Mouse (Mus musculus) kidney, postnatal 4 days (tissue): Measurements from ENCODE around the gene Spcs2.
"Not testable (repeated sequence)": the region's sequence is repeated elsewhere in the genome, so short reads cannot be mapped to it uniquely, and the experiment has no call there.

Source experiments
- DNase-seq, 2 experiments: peaks; one replicate each; pipeline ENCODE4 v3.0.0; 2021; ENCODE audit warnings: mixed read lengths in 2 of 2

Spcs2 gene

DNA sequence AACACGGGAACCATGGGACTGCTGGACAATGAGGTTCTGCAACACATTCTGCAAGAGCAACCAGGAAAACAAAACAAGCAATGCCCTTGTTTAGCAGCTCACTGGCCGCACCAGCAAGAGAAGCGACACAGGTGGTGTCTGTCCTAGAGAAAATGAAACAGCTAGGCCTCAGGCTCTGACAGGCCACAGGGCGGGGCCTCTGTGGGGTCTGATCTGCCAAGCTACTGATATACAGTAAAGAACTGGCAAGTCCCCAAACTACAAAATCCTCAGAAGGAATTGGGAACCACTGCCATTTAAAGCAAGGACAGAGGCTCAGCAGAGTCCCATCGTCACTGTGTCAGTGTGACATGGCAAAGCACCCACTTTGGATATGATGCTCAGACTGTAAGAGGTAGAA, 40.8 kb downstream of the Spcs2 start:
- DNase-seq, result peak; percentile 43 to 64

DNA sequence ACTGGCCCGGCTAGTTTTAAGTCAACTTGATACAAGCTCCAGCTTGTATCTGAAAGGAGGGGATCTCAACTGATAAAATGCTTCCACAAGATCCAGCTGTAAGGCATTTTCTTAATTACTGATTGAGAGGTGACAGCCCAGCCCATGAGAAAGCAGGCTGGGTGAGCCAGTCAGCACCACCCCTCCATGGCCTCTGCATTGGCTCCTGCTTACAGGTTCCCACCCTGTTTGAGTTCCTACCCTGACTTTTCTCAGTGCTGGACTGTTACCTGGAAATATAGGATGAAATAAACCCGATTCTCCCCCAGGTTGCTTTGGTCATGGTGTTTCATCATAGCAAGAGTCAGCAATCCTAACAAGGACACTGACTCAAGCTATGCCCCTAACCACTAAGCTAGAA, 41.3 kb downstream of the Spcs2 start:
- no peak for DNase-seq

DNA sequence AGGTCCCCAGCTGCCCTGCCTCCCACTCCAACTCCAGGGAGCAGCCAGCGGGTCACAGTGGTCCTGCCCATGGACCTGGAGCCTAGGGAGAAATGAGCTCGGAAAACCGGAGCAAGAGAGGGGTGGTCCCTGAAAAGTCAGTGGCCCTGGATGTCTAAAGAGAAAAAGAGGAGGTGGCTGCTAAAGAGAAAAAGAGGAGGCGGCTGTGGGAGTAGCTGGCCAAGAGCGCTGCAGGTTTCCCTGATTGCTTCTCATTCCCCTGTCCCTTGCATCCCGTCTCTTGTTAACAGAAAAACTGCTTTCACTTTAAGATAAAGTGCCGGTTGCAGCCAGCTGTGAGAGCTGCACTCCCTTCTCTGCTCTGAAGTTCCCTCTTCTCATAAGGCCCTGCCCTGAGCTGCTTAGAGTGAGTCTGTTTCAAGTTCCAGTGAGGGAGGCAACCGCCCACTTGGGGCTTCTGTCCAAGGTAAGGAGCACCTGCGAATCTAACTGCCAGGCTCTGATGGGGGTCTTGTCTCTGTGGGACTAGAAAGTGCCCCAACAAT, 45.0 kb downstream of the Spcs2 start:
- peak; percentile 38 to 53 for DNase-seq

DNA sequence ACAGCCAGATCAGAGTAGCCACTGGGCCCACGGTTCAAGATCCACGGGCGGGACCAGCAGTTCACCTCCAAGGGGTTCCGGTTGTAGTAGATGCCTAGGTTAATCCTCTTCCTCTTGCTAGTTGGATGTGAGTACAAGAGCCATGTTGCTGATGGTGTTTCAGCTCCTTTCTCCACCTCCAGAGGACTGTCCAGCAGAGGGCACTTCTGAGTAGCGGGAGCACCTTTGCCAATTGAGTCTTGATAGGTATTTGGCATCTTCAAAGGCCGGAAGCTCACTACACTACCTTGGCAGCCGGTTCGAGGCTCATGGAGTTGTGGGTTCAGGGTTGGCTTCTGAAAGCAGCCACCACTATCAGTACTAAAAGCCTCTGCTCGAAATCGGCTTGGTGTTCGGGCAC, 49.9 kb downstream of the Spcs2 start:
- DNase-seq, result peak; percentile 59 to 62

DNA sequence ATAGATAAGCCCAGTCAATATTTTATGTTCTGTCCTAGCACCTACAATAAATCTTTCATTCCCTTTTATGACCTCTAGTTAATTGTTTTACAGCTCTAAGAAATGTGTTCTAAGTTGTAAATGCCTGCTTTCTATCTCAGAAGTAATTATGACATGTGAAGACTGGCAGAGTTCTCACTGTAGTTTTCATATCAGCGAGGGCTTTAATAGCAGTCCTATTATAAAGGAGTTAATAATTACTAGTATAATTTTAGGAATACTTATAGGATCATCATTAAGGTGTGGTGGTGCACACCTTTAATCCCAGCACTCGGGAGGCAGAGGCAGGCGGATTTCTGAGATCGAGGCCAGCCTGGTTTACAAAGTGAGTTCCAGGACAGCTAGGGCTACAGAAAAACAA, 51.6 kb downstream of the Spcs2 start:
- no peak for DNase-seq

DNA sequence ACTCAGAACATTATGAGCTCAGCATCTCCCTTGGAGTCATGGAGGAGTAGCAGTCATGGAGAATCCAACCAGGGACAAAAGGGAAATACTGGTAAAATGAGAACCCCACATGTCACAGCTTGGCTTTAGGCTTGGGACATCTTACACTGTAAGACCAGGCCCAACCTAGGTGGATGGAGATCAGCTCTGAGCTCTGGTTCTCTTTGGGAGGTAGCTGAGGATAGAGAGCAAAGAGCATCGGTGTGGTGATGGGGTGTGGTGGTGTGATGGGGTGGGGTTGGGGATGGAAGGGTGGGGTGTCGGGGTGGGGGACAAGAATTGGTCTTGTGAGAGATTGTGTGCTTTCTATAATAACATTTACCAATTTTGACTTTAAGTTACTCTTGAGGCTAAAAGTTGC, 52.4 kb downstream of the Spcs2 start:
- no peak for DNase-seq

DNA sequence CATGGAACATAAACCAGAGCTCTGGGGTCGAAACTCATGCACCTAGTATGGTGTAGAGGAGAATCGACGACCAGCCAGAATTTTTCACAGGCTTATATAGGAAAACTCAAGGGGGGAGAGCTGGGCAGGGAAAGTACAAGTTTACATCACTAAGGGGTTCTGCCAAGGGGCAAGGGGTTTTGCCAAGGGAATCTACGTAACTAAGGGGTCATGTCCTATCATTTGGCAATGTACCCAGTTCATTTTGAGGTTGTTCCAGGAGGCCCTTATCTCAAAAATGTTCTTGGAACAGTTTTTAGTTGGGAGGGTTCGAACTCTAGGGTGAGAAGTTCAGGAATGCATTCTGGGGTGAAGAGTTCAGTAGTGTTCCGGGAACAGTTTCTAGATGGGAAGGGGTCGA, 56.2 kb downstream of the Spcs2 start:
- not testable (repeated sequence) for DNase-seq

DNA sequence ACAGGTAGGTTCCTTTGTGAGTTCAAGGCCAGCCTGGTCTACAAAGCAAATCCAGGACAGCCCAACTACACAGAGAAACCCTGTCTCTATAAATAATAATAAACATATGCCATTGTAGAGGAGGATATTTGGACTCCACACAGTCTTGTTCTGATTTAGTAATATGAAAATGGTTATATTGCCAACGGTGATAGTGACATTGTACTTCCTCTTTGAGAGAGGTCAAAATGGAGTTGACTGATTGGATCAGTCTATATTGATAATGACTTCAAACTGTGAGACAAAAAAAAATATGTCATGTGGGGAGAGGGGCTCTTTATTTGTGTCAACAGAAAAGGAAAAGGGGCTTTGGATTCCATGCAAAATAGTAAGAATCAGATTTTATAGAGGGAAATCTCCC, 57.9 kb downstream of the Spcs2 start:
- DNase-seq, result no peak

DNA sequence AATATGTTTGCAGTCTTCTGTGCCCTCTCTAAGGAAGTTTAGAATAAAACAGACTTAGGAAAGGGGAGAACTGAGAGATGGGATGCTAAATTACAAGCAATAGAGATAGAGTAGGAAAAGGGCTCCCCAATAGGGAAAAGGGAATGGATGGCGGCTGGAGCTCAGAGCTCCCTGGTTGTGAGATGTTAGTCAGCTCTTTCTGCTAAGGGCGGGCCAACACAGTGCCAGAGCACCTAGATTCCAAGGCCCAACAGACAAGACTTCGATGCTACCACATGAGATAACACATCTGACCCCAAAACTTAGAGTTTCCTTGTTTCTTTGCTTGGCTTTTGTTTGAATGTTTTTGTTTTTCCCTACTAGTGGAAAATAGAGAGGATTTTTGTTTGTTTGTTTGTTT, 59.2 kb downstream of the Spcs2 start:
- not testable (repeated sequence) for DNase-seq

DNA sequence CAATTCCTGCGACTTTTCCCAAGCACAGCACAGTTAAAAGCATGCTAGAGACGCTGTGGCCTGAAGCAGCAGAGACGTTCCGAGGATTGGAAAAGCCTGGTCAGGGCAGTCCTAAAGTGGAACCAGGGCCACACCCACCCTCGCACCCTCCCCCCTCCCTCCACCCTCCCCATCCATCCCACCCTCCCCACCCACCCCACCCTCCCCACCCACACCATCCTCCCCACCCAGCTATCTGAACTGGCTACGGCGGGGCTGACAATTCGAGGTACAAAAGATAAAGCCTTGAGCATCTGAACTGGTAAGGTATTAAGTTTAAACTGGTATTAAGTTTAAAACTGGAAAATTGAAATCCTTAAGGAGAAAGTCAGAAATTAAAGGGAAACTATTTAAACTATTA, 59.7 kb downstream of the Spcs2 start:
- no peak for DNase-seq

DNA sequence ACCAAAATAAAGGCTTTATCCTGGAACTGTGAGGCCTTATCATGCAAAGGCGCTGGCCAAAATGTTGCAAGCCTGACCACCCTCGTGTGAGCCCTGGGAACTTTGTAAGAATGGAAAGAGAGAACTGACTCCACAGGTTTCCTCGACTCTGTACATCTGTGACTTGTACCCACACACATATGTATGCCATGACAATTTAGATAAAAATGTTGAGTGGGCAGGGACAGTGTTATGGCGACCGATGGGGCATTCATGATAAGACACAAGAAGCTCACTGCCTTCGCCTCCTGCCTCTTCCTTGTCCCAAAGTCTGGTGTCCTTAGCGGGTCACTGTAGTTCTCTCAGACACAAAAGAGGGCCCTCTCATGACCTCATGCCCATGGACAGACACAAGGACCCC, 64.1 kb downstream of the Spcs2 start:
- no peak for DNase-seq

DNA sequence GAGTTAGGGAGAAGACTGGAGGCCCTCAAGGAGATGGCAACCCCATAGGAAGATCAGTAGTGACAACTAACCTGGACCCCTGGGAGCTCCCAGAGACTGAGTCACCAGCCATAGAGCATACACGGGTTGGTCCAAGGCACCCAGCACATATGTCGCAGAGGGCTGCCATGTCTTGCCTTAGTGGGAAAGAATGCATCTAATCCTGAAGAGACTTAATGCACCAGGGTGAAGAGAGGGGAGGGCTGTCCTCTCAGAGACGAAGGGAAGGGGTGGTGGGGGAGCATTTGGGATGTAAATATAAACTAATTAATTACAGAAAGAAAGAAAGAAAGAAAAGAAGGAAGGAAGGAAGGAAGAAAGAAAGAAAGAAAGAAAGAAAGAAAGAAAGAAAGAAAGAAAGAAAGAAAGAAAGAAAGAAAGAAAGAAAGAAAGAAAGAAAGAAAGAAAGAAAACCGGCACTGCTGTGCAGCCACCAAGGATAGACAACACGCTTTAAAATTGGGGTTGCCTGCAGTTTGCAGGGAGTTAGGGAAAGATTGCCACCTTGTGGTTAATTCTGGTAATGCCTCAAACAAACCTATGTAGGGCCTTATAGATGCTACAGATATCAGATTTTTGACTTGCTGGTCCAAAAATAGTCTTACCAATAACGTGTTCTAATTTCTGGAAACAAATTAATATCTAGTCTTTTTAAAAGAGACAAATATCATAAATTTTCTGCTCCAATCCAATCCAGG, 65.2 kb downstream of the Spcs2 start:
- peak; percentile 42 to 59 for DNase-seq

DNA sequence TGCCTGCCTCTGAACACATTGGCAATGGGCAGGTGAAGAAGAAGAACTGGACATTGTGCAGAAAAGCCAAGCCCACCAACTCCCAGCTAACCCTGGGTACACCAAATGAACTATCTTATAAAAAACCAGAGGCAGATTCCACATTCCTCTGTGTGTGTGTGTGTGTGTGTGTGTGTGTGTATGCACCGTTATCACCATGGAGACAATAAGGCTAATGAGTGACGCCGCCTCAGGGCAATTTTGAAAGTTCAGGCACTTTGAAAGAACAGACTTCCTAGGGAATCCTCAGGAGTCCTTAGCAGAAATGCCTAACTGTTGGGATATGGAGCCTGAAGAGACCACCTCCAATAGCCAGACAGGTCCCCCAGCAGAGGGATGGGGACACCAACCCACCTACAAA, 66.0 kb downstream of the Spcs2 start:
- no peak for DNase-seq

DNA sequence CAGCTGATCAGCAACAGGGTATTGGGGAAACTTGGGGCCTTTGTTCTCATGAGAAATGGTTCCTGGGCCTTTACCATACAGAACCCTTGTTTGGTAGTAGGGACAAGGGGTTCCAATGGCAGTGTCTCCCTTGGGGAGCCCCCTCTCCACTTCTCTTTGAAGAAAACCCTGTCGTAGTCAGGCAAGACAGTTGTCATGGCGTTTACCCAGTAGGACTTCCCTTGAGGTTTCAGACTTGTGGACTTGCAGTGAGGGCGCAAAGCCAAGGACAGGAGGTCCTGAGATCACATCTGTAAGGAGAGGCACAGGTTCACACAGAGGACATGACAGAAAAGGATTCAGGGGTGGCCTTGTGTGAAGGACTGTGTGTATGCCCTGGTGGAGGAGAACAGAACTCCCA, 66.8 kb downstream of the Spcs2 start:
- no peak for DNase-seq

DNA sequence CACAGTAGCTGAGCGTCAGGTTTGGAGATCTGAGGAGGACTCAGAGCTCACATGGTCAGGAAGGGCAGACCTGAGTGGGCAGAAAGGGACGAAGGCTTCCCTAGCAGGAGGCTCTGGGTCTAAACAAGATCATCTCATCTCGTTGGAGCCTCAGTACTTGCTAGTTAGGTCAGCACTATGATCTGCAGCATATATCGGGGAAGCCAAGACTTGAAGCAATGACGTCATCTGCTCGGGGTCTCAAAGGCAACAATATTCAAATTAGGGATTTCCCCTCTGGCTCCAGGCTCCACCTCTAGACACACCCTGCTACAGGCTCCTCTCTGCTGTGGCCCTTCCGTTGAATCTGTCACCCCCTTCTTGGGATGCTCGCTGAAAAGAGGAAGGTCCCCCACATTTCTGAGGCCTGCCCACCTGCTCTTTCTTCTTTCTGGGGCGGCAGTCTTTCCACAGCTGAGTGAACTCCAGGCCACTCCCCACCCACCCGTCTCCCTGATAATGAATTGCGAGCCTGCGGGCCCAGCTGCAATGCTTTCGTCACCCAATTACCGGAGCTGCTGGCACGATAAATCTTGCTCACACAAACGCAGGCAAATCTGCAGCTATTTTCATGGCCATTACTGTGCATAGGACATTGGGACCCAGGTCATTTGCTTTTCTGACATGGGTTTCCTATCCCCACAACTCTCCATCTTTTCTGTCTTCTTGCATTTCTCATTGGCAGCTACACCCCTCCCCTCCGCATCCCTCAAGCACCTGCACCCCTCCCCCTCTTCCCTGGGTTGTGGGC, 67.9 kb downstream of the Spcs2 start:
- DNase-seq, result peak; percentile 43 to 58

DNA sequence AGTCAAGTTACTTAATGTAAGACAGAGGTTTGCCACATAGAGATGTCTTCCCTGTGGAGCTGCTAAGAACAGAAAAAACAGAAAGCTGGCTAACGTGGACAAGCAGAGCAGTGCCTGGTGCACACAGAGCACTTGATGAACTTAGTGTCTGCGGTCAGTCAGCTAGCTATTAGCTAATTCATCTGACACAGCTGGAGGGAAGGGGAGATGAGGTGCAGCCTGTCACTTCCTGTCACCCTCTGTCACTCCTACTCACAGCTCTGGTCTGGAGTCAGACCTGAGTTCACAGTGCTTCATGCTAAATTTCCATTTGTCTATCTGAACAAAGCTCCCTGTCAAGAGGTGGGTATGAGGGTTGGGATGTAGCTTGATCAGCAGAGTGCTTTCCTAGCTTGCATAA, 69.2 kb downstream of the Spcs2 start:
- no peak for DNase-seq

DNA sequence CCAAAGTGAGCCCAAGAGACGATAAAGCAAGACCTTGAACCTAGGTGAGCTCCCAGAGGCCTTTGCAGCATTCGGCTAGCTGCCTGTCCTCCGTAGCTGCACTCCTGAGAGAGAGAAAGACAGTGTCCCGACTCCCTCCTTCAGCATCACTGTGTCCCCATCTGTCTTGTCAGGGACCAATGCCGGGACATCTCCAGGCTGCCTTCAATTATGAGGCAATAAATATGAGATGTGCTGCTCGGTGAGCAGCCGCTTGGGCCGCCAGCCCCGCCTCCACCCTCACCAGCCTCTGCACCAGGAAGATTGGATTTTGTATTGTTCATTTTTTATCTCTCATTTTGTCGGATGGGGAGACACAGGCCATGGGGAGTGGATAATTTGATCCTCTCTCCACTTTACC, 72.4 kb downstream of the Spcs2 start:
- no peak for DNase-seq

DNA sequence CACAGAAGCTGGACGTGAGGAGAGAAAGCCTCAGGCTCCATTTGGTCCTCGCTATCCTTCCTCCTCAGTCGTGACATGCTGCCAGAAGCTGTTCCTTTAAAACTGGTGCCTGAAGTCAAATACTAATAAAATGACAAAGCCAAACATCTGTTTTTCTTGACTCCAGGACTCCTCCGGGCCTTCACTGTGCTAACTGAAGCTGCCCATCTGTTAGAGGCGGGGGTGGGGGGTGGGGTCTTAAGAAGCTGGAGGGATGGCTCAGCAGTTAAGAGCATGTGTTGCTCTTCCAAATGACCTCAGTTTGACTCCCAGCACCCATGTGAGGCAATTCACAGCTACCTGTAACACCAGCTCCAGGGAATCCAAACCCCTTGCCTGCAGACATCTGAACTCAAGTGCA, 74.7 kb downstream of the Spcs2 start:
- DNase-seq, result peak; percentile 17 to 42

DNA sequence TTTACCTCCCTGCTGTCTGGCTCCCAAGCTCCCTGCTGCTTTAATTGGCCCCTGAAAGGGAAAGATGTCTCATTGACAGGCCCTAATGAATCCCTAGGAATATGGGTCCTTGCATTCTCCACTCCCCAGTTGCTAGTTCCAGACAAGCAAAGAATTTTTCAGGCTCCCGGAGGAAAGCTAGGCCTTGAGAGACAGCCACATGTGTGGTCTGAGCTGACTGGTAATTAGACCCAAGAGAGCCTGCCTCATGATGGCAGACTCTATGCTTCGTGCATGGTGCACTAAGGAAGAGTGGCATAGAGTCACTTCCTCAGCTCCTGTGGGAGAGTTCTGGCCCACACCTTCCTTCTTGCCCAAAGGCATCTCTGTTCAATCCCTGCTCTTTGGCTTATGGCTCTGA, 75.3 kb downstream of the Spcs2 start:
- DNase-seq, result no peak
